Mouse (Mus musculus): Measurements from ENCODE around the gene Dcaf12.

- TF ChIP-seq POLR2A (IDR thresholded peaks at IDR 0.05; ENCODE audit: insufficient read depth, low read depth, low read length) = no peak
- TF ChIP-seq CTCF (IDR thresholded peaks at IDR 0.05) = no peak
- no peak for TF ChIP-seq EP300 (IDR thresholded peaks at IDR 0.05; ENCODE audit: insufficient read depth, low read depth, low read length)
Measured at GRCm38 (mm10) chr4:41260691-41261090, 54.0 kb downstream of the Dcaf12 start.

Data from heart, adult 2 months (tissue).